Mouse (Mus musculus) neural tube, embryonic 15.5 days (tissue): ENCODE measurements at regions not wholly inside any gene's neighbourhood (a gene's known extent, or its start where the extent isn't known, plus 50 kb on each side); places are given as distances from the start of the nearest gene placed in this dataset.

Experiments
- ATAC-seq: fragments of 200-750 bp; cut with Nextera tagmentation; 2 replicates; pipeline ENCODE4 v1.8.0; 2017; ENCODE audit warnings: mild to moderate bottlenecking, moderate TSS enrichment, moderate library complexity; ENCODE audit not compliant: low FRiP score
- H3K27ac ChIP-seq: fragments of 300-500 bp; sonication (generic); replicated peaks from 2 replicates; pipeline ENCODE4 v1.5.1; 2015; ENCODE audit warnings: mild to moderate bottlenecking, inconsistent platforms
- H3K27me3 ChIP-seq: fragments of 300-500 bp; sonication (generic); replicated peaks from 2 replicates; pipeline ENCODE4 v1.6.1; 2015; ENCODE audit warnings: inconsistent platforms
- H3K36me3 ChIP-seq: fragments of 300-500 bp; sonication (generic); 2 replicates; pipeline ENCODE4 v1.6.1; 2015; ENCODE audit warnings: inconsistent platforms
- H3K4me1 ChIP-seq: fragments of 300-500 bp; sonication (generic); 2 replicates; pipeline ENCODE4 v1.6.1; 2015; ENCODE audit warnings: inconsistent platforms
- H3K4me2 ChIP-seq: fragments of 300-500 bp; sonication (generic); 2 replicates; pipeline ENCODE4 v1.6.1; 2015; ENCODE audit warnings: inconsistent platforms, mild to moderate bottlenecking, moderate library complexity
- H3K4me3 ChIP-seq: fragments of 300-500 bp; sonication (generic); replicated peaks from 2 replicates; pipeline ENCODE4 v1.5.1; 2015; ENCODE audit warnings: mild to moderate bottlenecking, inconsistent platforms
- H3K9ac ChIP-seq: fragments of 300-500 bp; sonication (generic); replicated peaks from 2 replicates; pipeline ENCODE4 v1.6.1; 2015; ENCODE audit warnings: mild to moderate bottlenecking, inconsistent platforms
- H3K9me3 ChIP-seq: fragments of 300-500 bp; sonication (generic); replicated peaks from 2 replicates; pipeline ENCODE4 v1.6.1; 2016; ENCODE audit warnings: inconsistent platforms
- whole genome bisulfite sequencing: fragments of 180-500 bp; shearing (Covaris S2); methylation state at CpG from one replicate; pipeline ENCODE4 v1.1.7; 2015; ENCODE audit warnings: mixed read lengths; 5-methylcytosine and 5-hydroxymethylcytosine counted together

DNA sequence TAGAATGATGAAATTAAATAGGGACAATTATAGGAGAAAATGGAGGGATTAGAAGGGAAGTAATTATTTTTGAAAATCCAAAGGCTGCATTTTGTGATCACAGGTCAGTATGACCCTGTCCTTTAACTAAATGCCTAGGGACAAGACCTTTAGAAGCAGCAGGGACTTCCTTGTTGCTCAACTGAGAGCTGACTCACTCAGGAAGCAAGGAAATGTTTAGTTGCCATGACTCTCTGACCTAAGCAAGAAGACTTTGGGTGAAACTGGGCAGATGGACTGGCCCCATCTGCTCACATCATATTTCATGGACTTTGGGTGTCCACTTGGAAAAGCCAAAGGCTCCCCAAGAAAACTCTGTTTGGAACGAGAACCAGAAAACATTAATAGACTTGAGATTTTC lies 76.9 kb upstream of the Prl start:
- Histone ChIP-seq H3K36me3 (no peaks in the 10 kb centered on the region), H3K4me3 (no peak overlapping the region), H3K9ac (no peak overlapping the region), H3K4me2 (no peak overlapping the region), H3K4me1 (no peaks in the 10 kb centered on the region), H3K9me3 (no peaks in the 10 kb centered on the region), H3K27me3 (no peaks in the 10 kb centered on the region), H3K27ac (no peak overlapping the region)
- WGBS, result 93% methylated on average over 1 of the region's 1 CpGs
- ATAC-seq, result no peak
